Mouse (Mus musculus) myocyte (in vitro differentiated cells): Measurements from ENCODE around the gene Diaph2.

Experiments
- E2F4 ChIP-seq: IDR thresholded peaks from one replicate; pipeline ENCODE4 v1.6.1; 2011; ENCODE audit warnings: mild to moderate bottlenecking, control low read depth, moderate library complexity; ENCODE audit not compliant: insufficient read depth
- MAX ChIP-seq: IDR thresholded peaks from one replicate; pipeline ENCODE4 v1.6.1; 2011; ENCODE audit warnings: low read depth, mild to moderate bottlenecking, control low read depth
- MYOD1 ChIP-seq, 3 experiments: IDR thresholded peaks; one replicate each; pipeline ENCODE4 v1.6.1; 2011; ENCODE audit warnings: control low read depth in 2 of 3, low read depth in 2 of 3, mild to moderate bottlenecking in 2 of 3, moderate library complexity in 1 of 3; ENCODE audit not compliant: insufficient read length in 2 of 3, control insufficient read depth in 1 of 3
- MYOG ChIP-seq, 3 experiments: IDR thresholded peaks; one replicate each; pipeline ENCODE4 v1.6.1; 2011; ENCODE audit warnings: control low read depth in 2 of 3, low read depth in 2 of 3, mild to moderate bottlenecking in 2 of 3; ENCODE audit not compliant: insufficient read length in 2 of 3, control insufficient read depth in 1 of 3, insufficient read depth in 1 of 3
- POLR2A ChIP-seq: IDR thresholded peaks from one replicate; pipeline ENCODE4 v1.6.1; 2011; ENCODE audit warnings: low read depth, mild to moderate bottlenecking, control low read depth, moderate library complexity; ENCODE audit not compliant: insufficient read length
- POLR2AphosphoS2 ChIP-seq: IDR thresholded peaks from one replicate; pipeline ENCODE4 v1.6.1; 2011; ENCODE audit warnings: low read depth, control low read depth; ENCODE audit not compliant: insufficient read length
- REST ChIP-seq: IDR thresholded peaks from one replicate; pipeline ENCODE4 v1.6.1; 2011; ENCODE audit warnings: mild to moderate bottlenecking, control low read depth, moderate library complexity; ENCODE audit not compliant: insufficient read depth, insufficient read length
- SRF ChIP-seq: IDR thresholded peaks from one replicate; pipeline ENCODE4 v1.6.1; 2011; ENCODE audit warnings: low read depth; ENCODE audit not compliant: control insufficient read depth, insufficient read length
- TCF12 ChIP-seq: IDR thresholded peaks from one replicate; pipeline ENCODE4 v1.6.1; 2011; ENCODE audit warnings: mild to moderate bottlenecking, control low read depth; ENCODE audit not compliant: poor library complexity, insufficient read depth, severe bottlenecking
- TCF3 ChIP-seq: IDR thresholded peaks from one replicate; pipeline ENCODE4 v1.6.1; 2011; ENCODE audit warnings: low read depth, control low read depth; ENCODE audit not compliant: insufficient read length
- USF1 ChIP-seq: IDR thresholded peaks from one replicate; pipeline ENCODE4 v1.6.1; 2011; ENCODE audit warnings: low read depth, mild to moderate bottlenecking, control low read depth, moderate library complexity

DNA sequence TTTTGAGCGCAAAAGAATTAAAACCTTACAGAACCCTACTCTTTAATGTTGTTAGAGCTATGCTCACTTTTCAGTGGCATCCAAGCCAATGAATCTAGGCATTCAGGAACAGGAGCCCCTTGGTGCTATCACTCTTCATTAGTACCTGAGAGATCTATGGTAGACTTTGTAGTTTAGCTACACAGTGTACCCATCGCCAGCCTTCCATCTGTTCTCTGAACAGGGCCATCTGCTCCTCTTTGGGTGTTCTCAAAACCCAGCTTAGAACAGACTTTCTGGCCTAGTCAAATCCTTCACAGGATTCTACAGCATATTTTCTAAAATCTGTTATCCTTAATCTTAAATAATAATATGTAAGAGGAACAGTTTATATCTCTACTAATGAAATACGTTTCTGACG lies 504.1 kb downstream of the Diaph2 start:
- no peak for TF ChIP-seq POLR2A
- no peak for TF ChIP-seq MYOD1 (IDR thresholded peaks at IDR 0.05; ENCODE audit: control insufficient read depth in 1 of 3, insufficient read length in 2 of 3, low read depth in 2 of 3)
- TF ChIP-seq USF1 = no peak
- no peak for TF ChIP-seq MAX
- TF ChIP-seq TCF12 = no peak
- TF ChIP-seq TCF3 = no peak
- no peak for TF ChIP-seq POLR2AphosphoS2
- TF ChIP-seq REST = no peak
- no peak for TF ChIP-seq MYOG (IDR thresholded peaks at IDR 0.05; ENCODE audit: control insufficient read depth in 1 of 3, insufficient read depth in 1 of 3, insufficient read length in 2 of 3, low read depth in 2 of 3)
- no peak for TF ChIP-seq SRF
- no peak for TF ChIP-seq E2F4
